Mouse (Mus musculus) heart, postnatal 0 days (tissue): ENCODE data around the gene Galnt9.

ENCODE experiments used
- CTCF ChIP-seq: IDR thresholded peaks from 2 replicates; pipeline ENCODE4 v1.5.1; 2016; ENCODE audit warnings: antibody characterized with exemption, control low read depth, low read depth
- EP300 ChIP-seq: IDR thresholded peaks from 2 replicates; pipeline ENCODE4 v1.6.1; 2016; ENCODE audit warnings: antibody characterized with exemption, low read depth

GRCm38 (mm10) chr5:110624319-110624718 is 80.2 kb downstream of the Galnt9 start:
- TF ChIP-seq CTCF (no peak), EP300 (no peak)
